Mouse (Mus musculus): Measurements from ENCODE around the gene 2310022B05Rik. TPM values are rescaled to one million over a fixed set of nuclear protein-coding genes. Genes with fewer than 3 reads are reported as not detected.

2310022B05Rik gene
- polyA plus RNA-seq, 1 experiment from 2014 or later, result 32.1 TPM

Other genes starting within 250 kb of the 2310022B05Rik start
- gene Pgbd5, start 223.7 kb downstream of the 2310022B05Rik start, polyA plus RNA-seq (2016; fragmentation: Nextera tagmentation; extraction: Ambion mirVana), result 2.0 and 2.1 TPM in 2 replicates
- gene Cog2, start 142.6 kb downstream of the 2310022B05Rik start, polyA plus RNA-seq (2016; fragmentation: Nextera tagmentation; extraction: Ambion mirVana), result 44.6 and 46.8 TPM in 2 replicates
- gene Agt, start 93.7 kb downstream of the 2310022B05Rik start, polyA plus RNA-seq (2016; fragmentation: Nextera tagmentation; extraction: Ambion mirVana), result 0.14 and 0.27 TPM in 2 replicates
- gene Capn9, start 87.3 kb downstream of the 2310022B05Rik start, polyA plus RNA-seq (2016; fragmentation: Nextera tagmentation; extraction: Ambion mirVana), result not detected in 2 replicates
- gene Ttc13, start 58.6 kb upstream of the 2310022B05Rik start, polyA plus RNA-seq (2016; fragmentation: Nextera tagmentation; extraction: Ambion mirVana), result 52.8 and 54.1 TPM in 2 replicates
- 33.2 and 35.6 TPM in 2 replicates for gene Arv1, start 58.8 kb upstream of the 2310022B05Rik start, polyA plus RNA-seq (2016; fragmentation: Nextera tagmentation; extraction: Ambion mirVana)
- gene Fam89a, start 88.5 kb upstream of the 2310022B05Rik start, polyA plus RNA-seq (2016; fragmentation: Nextera tagmentation; extraction: Ambion mirVana), result 6.7 and 8.0 TPM in 2 replicates
- 1.00 and 1.5 TPM in 2 replicates for gene Trim67, start 129.7 kb upstream of the 2310022B05Rik start, polyA plus RNA-seq (2016; fragmentation: Nextera tagmentation; extraction: Ambion mirVana)
- gene Gnpat, start 199.7 kb upstream of the 2310022B05Rik start, polyA plus RNA-seq (2016; fragmentation: Nextera tagmentation; extraction: Ambion mirVana), result 110 and 111 TPM in 2 replicates
- 53.5 and 59.4 TPM in 2 replicates for gene 2810004N23Rik, start 199.8 kb upstream of the 2310022B05Rik start, polyA plus RNA-seq (2016; fragmentation: Nextera tagmentation; extraction: Ambion mirVana)
- gene Exoc8, start 234.3 kb upstream of the 2310022B05Rik start, polyA plus RNA-seq (2016; fragmentation: Nextera tagmentation; extraction: Ambion mirVana), result 14.6 TPM in 2 replicates
- 12.7 and 13.3 TPM in 2 replicates for gene Sprtn, start 234.5 kb upstream of the 2310022B05Rik start, polyA plus RNA-seq (2016; fragmentation: Nextera tagmentation; extraction: Ambion mirVana)